Mouse (Mus musculus): ENCODE data around the gene Mast4.

Mast4 gene

GRCm38 (mm10) chr13:102792157-102792556 is 542.1 kb downstream of the Mast4 start:
- no peak for DNase-seq (ENCODE audit: low read depth)

DNA sequence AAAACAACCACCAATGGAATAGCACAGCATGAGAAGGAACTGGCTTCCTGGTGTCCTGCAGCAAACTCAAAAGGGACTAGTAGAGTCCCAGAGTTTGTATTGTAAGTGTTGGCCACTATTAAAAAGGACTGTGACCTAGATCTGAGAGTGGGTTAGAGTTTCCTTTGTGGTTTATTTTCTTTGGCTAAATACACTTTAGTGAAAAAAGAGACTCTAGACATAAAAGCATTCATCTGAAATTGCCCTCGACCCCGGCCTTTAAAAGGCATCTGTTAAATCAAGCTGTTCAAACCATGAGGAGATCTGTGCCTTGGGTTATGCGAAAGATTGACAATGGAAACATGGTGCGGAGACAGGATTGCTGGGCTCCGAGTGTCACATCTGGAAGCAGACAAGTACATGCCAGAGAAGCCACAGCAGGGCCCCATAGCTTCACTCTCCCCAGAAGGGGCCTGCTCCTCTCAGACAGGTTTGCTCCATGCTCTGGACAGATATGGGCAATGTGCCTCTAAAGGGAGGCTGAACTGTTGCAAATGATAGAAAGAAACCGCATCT is 543.6 kb downstream of the Mast4 start:
- DNase-seq (ENCODE audit: low read depth): no peak

DNA sequence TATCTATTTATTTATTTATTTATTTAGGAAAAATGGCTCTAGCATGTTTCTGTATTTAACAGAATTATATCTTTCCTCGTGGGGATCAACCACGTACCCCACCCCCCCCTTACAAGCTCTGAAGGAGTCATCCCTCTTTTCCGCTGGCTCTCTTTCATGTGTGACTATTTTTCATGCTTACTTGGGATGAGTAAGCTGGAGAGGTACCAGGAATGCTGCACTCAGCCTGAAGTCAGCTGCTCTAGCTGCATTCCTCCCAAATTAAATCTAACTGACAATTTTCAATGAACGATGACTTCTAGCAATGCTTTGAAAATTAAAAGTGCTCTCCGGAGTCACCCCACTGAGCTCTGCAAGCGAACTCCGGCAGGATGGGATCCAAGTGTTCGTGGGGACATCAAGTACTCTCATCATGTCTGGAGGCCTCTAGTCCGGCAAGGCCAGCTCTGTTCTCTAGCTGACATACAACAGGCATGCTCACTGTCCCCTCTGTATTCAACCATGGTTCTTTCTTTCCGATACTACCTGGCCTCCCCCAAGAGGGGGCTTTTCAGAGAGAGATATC is 547.5 kb downstream of the Mast4 start:
- DNase-seq (ENCODE audit: low read depth): no peak

DNA sequence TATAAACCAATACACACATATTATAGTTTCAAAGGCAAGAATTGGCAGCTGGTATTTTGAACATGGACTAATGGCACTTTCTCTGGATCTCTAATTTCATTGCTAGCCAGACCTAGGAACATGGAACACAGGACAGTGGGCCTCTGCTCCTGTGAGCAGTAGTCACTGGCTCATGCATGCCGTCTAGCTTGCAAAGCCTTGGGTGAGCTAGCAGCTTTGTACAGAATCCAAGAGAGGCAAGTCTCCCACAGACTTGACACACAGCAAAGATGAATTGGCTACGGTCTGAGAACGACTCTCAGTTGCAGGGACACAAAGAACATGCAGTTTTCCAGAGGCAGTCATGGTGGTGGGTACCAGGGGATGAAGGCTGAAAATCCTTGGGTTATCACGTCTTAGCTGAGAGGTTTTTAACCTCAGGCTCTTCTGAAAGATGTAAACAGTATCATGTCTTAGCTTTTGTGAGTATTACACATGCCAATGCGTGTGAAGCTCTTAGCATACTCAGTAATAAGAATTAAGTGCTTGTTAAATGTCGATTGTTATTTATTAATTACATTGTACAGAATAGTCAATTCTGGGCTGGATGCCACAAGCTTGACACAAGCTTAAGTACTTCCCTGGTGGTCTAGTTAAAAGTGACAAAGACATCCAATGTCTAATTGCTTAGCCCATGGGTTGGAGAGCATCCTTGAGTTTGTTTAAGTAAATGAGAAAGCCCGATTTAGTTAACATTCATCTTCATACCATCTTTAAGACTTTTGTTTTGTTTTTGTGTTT is 550.6 kb downstream of the Mast4 start:
- DNase-seq (ENCODE audit: low read depth): no peak

DNA sequence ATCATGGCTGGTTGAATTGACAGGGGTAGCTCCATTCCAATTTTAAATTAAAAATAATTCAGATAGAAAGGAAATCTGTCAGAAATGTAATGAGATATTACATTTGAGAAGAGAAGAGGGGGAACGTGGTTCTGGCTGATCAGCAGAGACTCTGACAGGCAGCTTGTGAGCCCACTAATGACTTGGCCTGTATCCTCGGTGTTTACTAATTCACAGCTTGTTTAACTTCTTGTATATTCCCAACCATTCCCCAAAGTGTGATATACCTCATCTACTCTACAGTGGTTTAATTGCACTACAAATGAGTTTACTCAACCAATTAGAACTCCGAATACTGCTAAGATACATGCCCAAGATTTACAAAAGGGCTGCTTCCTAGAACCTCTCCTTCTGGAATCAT is 555.0 kb downstream of the Mast4 start:
- no peak for DNase-seq (ENCODE audit: low read depth)

GRCm38 (mm10) chr13:102778859-102779258 is 555.4 kb downstream of the Mast4 start:
- DNase-seq (ENCODE audit: low read depth): no peak

- no peak for DNase-seq (ENCODE audit: low read depth)
Observed at GRCm38 (mm10) chr13:102775506-102775905, 558.8 kb downstream of the Mast4 start.

DNA sequence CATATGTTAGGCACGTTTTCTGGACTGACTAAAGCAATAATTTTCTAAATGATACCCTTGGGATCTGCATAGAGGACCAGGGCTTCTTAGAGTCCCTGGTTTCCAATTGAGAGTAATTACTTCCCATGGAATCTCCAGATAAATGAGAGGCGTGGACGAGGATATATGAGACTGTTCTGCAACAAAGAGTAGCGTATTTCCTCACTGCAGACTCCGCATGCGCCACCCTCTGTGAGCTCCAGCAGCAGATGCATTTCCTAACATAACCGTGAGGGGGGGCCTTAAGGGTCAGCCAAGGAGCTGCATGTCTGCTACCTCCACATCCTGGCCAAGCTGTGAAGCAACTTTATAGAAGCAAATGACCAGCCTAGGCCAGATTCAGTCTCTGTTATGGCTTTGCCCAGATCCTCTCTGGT is 559.5 kb downstream of the Mast4 start:
- DNase-seq (ENCODE audit: low read depth): no peak

GRCm38 (mm10) chr13:102773169-102773568 is 561.1 kb downstream of the Mast4 start:
- DNase-seq (ENCODE audit: low read depth): no peak

DNA sequence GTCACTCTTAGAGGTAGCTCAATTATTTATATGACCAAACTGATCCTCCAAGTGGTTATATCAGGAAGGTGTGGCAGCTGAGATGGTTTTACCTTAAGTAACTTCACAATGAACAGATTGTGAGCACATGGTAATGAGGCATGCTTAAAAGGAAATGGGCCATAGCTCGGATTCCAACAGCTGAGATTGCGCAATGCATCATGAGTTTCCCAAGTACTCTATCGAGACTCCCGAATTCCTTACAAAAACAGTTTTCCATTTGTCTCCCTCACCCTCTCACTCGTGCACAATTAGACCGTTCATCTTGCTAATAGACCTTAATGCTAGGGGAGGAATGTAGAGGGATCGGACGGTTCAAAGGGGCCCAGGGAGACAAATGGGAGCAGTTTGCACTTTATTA is 564.1 kb downstream of the Mast4 start:
- DNase-seq (ENCODE audit: low read depth): no peak

GRCm38 (mm10) chr13:102768512-102768911 is 565.8 kb downstream of the Mast4 start:
- no peak for DNase-seq (ENCODE audit: low read depth)

DNA sequence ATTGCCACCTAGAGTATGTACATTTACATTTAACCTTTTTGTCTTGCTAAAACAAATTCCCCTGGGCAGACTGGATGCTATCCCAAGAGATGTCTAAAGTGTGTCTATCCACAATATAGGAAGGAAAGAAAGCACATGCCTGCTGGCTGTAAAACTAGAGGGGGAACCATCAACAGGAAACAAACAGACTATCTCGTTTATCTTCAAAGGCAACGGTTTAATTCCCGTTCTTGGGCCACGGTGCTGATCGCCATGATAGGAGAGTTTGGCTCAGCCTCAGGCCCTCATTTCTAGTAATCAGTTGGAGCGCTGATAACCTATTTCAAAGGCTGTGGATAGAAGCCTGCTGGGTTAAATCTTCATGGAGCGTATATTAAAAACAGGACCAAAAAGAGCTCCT is 567.2 kb downstream of the Mast4 start:
- DNase-seq (ENCODE audit: low read depth): no peak

DNA sequence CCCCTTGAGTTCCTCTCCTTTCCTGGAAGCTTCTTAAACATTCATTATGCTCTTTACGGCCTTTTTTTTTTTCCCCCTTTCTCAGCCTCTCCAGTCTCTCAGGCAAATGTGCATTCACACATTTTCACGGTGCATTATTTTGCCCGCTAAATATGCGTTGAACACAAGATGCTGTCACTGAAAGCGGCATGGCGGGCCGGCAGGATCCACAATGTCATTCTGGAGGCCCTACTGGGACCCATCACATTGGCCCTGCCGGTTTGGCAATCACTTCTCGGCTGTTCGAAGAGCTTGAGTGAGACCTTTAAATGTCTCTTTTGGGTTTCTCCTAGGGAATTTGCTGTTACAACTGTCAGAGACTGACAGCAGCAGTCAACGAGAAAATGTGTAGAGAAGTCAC is 569.1 kb downstream of the Mast4 start:
- DNase-seq (ENCODE audit: low read depth): no peak

DNA sequence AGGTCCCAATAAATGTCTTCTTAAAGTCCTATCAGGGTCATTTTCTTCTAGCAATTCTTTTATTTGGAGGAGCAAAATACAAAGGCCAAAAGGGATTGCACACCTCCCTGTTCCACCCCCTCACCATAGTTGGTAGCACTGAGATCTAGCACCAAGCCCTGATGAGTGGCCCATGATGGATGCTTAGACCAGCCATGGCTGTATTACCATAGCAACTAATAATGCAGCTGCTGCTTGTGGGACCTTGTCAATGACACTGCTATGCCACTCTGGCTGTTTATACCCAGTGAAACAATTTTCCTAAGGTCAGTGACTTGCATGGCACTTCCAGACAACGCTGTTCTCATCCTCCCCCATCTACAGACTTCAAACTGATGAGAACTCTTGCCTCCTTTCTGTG is 570.1 kb downstream of the Mast4 start:
- no peak for DNase-seq (ENCODE audit: low read depth)

DNA sequence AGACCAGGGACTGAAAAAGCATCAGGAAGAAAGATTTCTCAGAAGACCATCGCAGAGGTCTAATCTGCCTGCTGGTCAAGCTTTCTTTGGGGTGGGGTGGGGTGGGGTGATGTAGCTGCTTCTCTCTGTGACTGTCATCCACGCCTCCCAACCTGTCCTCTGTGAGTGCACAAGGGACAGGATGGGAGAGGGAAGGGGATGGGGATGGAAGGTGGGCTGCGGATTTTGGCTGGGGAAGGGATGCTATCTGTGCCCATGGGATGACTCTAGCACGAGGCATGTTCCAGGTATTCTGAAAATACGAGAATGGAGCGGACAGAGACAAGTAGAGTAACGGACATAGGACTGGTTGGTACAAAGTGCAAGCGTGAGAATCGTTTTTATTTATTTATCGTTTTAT is 572.1 kb downstream of the Mast4 start:
- DNase-seq (ENCODE audit: low read depth): no peak

DNA sequence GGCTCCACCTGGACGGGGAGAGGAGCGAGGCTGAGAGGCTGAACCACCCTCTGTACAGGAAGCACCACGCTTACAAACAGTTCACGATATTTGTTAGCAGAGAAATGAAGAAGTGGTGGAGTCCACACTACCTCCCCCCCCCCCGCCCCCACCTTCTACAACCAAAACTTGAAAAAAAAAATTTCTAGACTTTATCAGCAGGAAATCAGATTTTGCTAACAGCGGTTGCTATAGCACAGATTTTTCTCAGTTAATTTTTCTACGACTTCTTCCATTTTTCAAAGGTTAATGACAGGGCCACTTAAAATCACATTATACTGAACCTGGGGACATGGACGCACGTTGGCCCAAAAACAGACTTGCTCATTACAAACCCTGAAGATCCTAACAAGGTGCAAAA is 572.9 kb downstream of the Mast4 start:
- DNase-seq (ENCODE audit: low read depth): no peak

DNA sequence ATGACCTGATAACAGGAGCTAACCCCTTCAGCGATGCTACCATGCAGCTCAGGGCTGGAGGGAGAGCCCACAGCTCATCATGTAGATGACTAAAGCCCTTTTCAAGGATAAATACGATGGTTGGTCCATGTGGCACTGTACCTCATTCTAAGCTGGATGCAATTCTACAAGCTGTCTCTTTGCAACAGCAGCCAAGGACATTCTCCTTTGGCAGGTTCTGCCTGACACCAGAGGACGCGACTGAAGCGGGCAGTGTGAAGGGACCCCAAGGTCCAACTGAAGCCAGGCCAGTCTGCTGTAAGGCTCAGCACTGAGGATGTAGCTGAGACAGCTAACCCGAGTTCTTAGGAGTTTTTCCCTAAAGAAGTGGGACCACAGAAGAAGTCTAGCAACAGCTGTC is 576.3 kb downstream of the Mast4 start:
- no peak for DNase-seq (ENCODE audit: low read depth)

GRCm38 (mm10) chr13:102756071-102756470 is 578.2 kb downstream of the Mast4 start:
- DNase-seq (ENCODE audit: low read depth): no peak

GRCm38 (mm10) chr13:102755124-102755523 is 579.2 kb downstream of the Mast4 start:
- DNase-seq (ENCODE audit: low read depth): no peak

DNA sequence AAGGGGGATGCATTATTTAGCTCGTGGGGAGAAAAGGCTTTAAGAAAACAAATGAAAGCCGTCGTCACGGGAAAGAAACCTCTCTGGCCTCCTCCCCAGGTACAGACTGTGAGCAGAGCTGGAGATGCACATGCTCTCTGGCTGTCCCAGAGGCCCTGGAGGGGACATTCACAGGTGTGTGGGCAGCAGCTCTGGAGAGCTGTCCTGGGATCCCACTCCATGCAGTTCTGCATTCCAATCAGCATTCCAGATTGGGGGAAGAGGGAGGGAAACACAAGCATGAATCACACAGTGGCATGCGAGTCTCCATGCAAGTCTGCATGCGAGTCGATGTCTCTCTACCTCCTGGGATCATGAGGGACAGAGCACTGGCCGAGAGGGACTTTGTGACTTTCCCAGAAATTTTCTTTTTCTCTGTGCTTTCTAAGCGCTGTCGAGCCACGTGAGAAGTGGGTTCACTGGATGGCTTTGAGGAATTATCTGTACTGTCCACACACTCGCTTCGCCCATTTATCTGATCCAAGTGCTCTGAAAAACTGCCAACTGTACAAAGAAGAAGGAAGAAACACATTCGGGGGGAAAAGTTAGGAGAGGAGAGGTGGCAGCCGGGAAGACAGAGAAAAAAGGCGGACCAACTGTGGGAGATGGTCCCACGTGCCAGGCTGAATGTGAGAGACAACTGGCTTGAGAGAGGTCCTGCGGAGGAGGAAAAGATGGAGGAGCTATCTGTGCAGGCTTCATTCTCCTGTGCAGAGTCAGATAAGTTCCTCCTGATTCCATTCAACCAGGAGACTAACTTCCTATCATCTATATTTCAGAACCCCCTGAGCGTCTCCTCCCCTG is 580.4 kb downstream of the Mast4 start:
- DNase-seq (ENCODE audit: low read depth): no peak

- no peak for DNase-seq (ENCODE audit: low read depth)
Observed at GRCm38 (mm10) chr13:102749891-102750290, 584.4 kb downstream of the Mast4 start.

- DNase-seq (ENCODE audit: low read depth): no peak
Observed at GRCm38 (mm10) chr13:102749194-102749593, 585.1 kb downstream of the Mast4 start.
